Mouse (Mus musculus): ENCODE results near the gene Mov10. TPM values are rescaled to one million over a fixed set of nuclear protein-coding genes. Genes with fewer than 3 reads are reported as not detected.

The Mov10 gene
- polyA plus RNA-seq, 1 experiment = 25.1 TPM

GRCm38 (mm10) chr3:104785284-104785683 is 33.1 kb downstream of the Mov10 start:
- Histone ChIP-seq H3K4me3 (ENCODE audit: insufficient read depth, low read length) (no peak overlapping the region), H3K4me1 (ENCODE audit: control insufficient read depth, insufficient read depth, low read length) (peaks cover 14% of the 10 kb centered on the region), H3K27ac (ENCODE audit: insufficient read depth, low read depth, low read length) (no peak overlapping the region)
- TF ChIP-seq CTCF (IDR thresholded peaks at IDR 0.05; ENCODE audit: low read depth, low read length) (no peak), POLR2A (IDR thresholded peaks at IDR 0.05; ENCODE audit: borderline replicate concordance, low read depth, low read length) (no peak)

- no peak for TF ChIP-seq POLR2A (IDR thresholded peaks at IDR 0.05; ENCODE audit: borderline replicate concordance, low read depth, low read length)
- no peak for TF ChIP-seq CTCF (IDR thresholded peaks at IDR 0.05; ENCODE audit: low read depth, low read length)
- Histone ChIP-seq H3K4me3 (ENCODE audit: insufficient read depth, low read length) (no peak overlapping the region), H3K27ac (ENCODE audit: insufficient read depth, low read depth, low read length) (no peak overlapping the region), H3K4me1 (ENCODE audit: control insufficient read depth, insufficient read depth, low read length) (peaks cover 2% of the 10 kb centered on the region; the same call in 1 of the 2 replicates)
Measured at GRCm38 (mm10) chr3:104783971-104784500, 34.3 kb downstream of the Mov10 start.

GRCm38 (mm10) chr3:104782061-104782681 is 36.2 kb downstream of the Mov10 start:
- no peak overlapping the region for H3K27ac ChIP-seq (ENCODE audit: insufficient read depth, low read depth, low read length)
- peaks cover 2% of the 10 kb centered on the region; the same call in 1 of the 2 replicates for H3K4me1 ChIP-seq (ENCODE audit: control insufficient read depth, insufficient read depth, low read length)
- peak overlapping the region; percentile 58 for H3K4me3 ChIP-seq (ENCODE audit: insufficient read depth, low read length)
- TF ChIP-seq CTCF (IDR thresholded peaks at IDR 0.05; ENCODE audit: low read depth, low read length) (no peak), POLR2A (IDR thresholded peaks at IDR 0.05; ENCODE audit: borderline replicate concordance, low read depth, low read length) (no peak)

GRCm38 (mm10) chr3:104781471-104781903 is 36.9 kb downstream of the Mov10 start, which contains the start of gene Fam19a3:
Gene Fam19a3, minus strand, starts transcription at chr3:104781840.
- Histone ChIP-seq H3K4me1 (ENCODE audit: control insufficient read depth, insufficient read depth, low read length) (peaks cover 2% of the 10 kb centered on the region; the same call in 1 of the 2 replicates), H3K4me3 (ENCODE audit: insufficient read depth, low read length) (peak within 1 kb of the TSS; percentile 58), H3K27ac (ENCODE audit: insufficient read depth, low read depth, low read length) (no peak within 1 kb of the TSS)
- TF ChIP-seq CTCF (IDR thresholded peaks at IDR 0.05; ENCODE audit: low read depth, low read length) (no peak), POLR2A (IDR thresholded peaks at IDR 0.05; ENCODE audit: borderline replicate concordance, low read depth, low read length) (no peak)

GRCm38 (mm10) chr3:104780561-104781420 is 37.6 kb downstream of the Mov10 start, which contains the start of gene Ppm1j:
Gene Ppm1j, plus strand, starts transcription at chr3:104781056.
- Histone ChIP-seq H3K4me3 (ENCODE audit: insufficient read depth, low read length) (peak within 1 kb of the TSS; percentile 58), H3K27ac (ENCODE audit: insufficient read depth, low read depth, low read length) (no peak within 1 kb of the TSS), H3K4me1 (ENCODE audit: control insufficient read depth, insufficient read depth, low read length) (peaks cover 2% of the 10 kb centered on the region; the same call in 1 of the 2 replicates)
- no peak for TF ChIP-seq POLR2A (IDR thresholded peaks at IDR 0.05; ENCODE audit: borderline replicate concordance, low read depth, low read length)
- TF ChIP-seq CTCF (IDR thresholded peaks at IDR 0.05; ENCODE audit: low read depth, low read length) = no peak

DNA sequence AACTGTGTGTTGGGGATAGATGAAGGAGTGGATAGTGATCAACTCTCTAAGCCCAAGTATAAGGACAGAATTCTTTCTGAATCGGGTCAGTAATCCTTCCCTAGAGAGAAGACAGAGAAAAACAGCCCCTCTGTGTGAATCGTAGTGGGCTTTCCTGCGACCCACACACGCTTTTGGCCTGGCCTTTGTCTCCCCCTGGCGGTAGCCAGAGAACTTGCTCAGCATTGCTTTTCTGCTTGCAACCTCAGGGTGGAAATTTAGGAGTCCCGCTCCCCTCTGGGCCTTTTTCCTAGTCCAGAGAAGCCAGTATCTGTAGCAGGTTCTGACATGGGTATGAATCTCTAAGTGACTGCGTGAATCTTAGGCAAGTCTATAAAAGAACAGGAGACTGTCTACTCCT is 38.4 kb downstream of the Mov10 start:
- Histone ChIP-seq H3K4me1 (ENCODE audit: control insufficient read depth, insufficient read depth, low read length) (peaks cover 2% of the 10 kb centered on the region; the same call in 1 of the 2 replicates), H3K4me3 (ENCODE audit: insufficient read depth, low read length) (no peak overlapping the region), H3K27ac (ENCODE audit: insufficient read depth, low read depth, low read length) (no peak overlapping the region)
- TF ChIP-seq CTCF (IDR thresholded peaks at IDR 0.05; ENCODE audit: low read depth, low read length) (peak; percentile 99), POLR2A (IDR thresholded peaks at IDR 0.05; ENCODE audit: borderline replicate concordance, low read depth, low read length) (no peak)

DNA sequence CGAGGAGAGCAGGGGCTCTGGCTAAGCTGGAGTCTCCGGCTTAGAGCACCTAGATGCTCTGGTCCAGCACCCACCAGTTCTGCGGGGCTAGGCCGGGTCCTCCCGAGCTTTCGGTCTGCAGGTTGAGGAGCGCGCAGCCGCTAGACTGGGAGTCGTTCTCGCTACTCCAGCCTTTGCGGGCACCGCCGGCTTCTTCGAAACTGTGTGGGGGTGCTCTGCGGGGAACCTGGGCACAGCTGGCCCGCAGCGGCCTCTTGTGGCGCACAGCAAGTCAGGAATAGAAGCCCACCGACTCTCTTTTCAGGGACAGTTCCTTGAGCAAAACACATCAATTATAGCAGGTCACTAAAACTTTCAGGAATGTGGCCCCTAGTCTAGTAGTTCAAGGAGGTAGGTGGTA is 41.0 kb downstream of the Mov10 start:
- Histone ChIP-seq H3K4me3 (ENCODE audit: insufficient read depth, low read length) (no peak overlapping the region; the same call in 1 of the 2 replicates), H3K4me1 (ENCODE audit: control insufficient read depth, insufficient read depth, low read length) (peaks cover 2% of the 10 kb centered on the region; the same call in 1 of the 2 replicates), H3K27ac (ENCODE audit: insufficient read depth, low read depth, low read length) (no peak overlapping the region)
- TF ChIP-seq CTCF (IDR thresholded peaks at IDR 0.05; ENCODE audit: low read depth, low read length) (peak; percentile 17; the same call in 1 of the 2 replicates), POLR2A (IDR thresholded peaks at IDR 0.05; ENCODE audit: borderline replicate concordance, low read depth, low read length) (no peak)

GRCm38 (mm10) chr3:104773301-104773700 is 45.1 kb downstream of the Mov10 start:
- H3K4me3 ChIP-seq (ENCODE audit: insufficient read depth, low read length) = no peak overlapping the region
- H3K4me1 ChIP-seq (ENCODE audit: control insufficient read depth, insufficient read depth, low read length) = no peaks in the 10 kb centered on the region
- no peak overlapping the region for H3K27ac ChIP-seq (ENCODE audit: insufficient read depth, low read depth, low read length)
- no peak for TF ChIP-seq POLR2A (IDR thresholded peaks at IDR 0.05; ENCODE audit: borderline replicate concordance, low read depth, low read length)
- no peak for TF ChIP-seq CTCF (IDR thresholded peaks at IDR 0.05; ENCODE audit: low read depth, low read length)

GRCm38 (mm10) chr3:104771460-104771859 is 46.9 kb downstream of the Mov10 start:
- peaks cover 11% of the 10 kb centered on the region for H3K4me1 ChIP-seq (ENCODE audit: control insufficient read depth, insufficient read depth, low read length)
- no peak overlapping the region for H3K27ac ChIP-seq (ENCODE audit: insufficient read depth, low read depth, low read length)
- H3K4me3 ChIP-seq (ENCODE audit: insufficient read depth, low read length) = no peak overlapping the region
- no peak for TF ChIP-seq CTCF (IDR thresholded peaks at IDR 0.05; ENCODE audit: low read depth, low read length)
